Mouse (Mus musculus) forebrain, embryonic 12.5 days (tissue): ENCODE measurements around the gene Naxd. TPM values are rescaled to one million over a fixed set of nuclear protein-coding genes. Genes with fewer than 3 reads are reported as not detected.

Experiments used
- ATAC-seq: fragments of 200-750 bp; cut with Nextera tagmentation; 2 replicates; pipeline ENCODE4 v1.8.0; 2017; ENCODE audit warnings: moderate TSS enrichment; ENCODE audit not compliant: low FRiP score
- H3K27ac ChIP-seq: fragments of 300-500 bp; sonication (generic); 2 replicates; pipeline ENCODE4 v1.5.1; 2016; ENCODE audit warnings: mild to moderate bottlenecking
- H3K27me3 ChIP-seq: fragments of 300-500 bp; sonication (generic); 2 replicates; pipeline ENCODE4 v1.6.1; 2016; ENCODE audit warnings: mild to moderate bottlenecking
- H3K36me3 ChIP-seq: fragments of 300-500 bp; sonication (generic); replicated peaks from 2 replicates; pipeline ENCODE4 v1.6.1; 2016; ENCODE audit warnings: mild to moderate bottlenecking
- H3K4me1 ChIP-seq: fragments of 300-500 bp; sonication (generic); 2 replicates; pipeline ENCODE4 v1.6.1; 2016
- H3K4me2 ChIP-seq: fragments of 300-500 bp; sonication (generic); 2 replicates; pipeline ENCODE4 v1.6.1; 2016; ENCODE audit warnings: mild to moderate bottlenecking, moderate library complexity
- H3K4me3 ChIP-seq: fragments of 300-500 bp; sonication (generic); replicated peaks from 2 replicates; pipeline ENCODE4 v1.5.1; 2016; ENCODE audit warnings: mild to moderate bottlenecking
- H3K9ac ChIP-seq: fragments of 300-500 bp; sonication (generic); 2 replicates; pipeline ENCODE4 v1.6.1; 2016; ENCODE audit warnings: mild to moderate bottlenecking
- H3K9me3 ChIP-seq: fragments of 300-500 bp; sonication (generic); 2 replicates; pipeline ENCODE4 v1.6.1; 2016
- WGBS: fragments of 180-500 bp; shearing (Covaris S2); methylation state at CpG from one replicate; pipeline ENCODE4 v1.1.7; 2016; 5-methylcytosine and 5-hydroxymethylcytosine counted together
- polyA plus RNA-seq: library from polyadenylated mRNA; unstranded; fragments of >200 nt; fragmentation: Nextera tagmentation; extraction: Ambion mirVana; gene quantifications from 2 replicates; pipeline ENCODE4 v1.2.1, GENCODE M21; 2016

Naxd gene
- polyA plus RNA-seq, 1 experiment from 2014 or later, result 127 TPM

DNA sequence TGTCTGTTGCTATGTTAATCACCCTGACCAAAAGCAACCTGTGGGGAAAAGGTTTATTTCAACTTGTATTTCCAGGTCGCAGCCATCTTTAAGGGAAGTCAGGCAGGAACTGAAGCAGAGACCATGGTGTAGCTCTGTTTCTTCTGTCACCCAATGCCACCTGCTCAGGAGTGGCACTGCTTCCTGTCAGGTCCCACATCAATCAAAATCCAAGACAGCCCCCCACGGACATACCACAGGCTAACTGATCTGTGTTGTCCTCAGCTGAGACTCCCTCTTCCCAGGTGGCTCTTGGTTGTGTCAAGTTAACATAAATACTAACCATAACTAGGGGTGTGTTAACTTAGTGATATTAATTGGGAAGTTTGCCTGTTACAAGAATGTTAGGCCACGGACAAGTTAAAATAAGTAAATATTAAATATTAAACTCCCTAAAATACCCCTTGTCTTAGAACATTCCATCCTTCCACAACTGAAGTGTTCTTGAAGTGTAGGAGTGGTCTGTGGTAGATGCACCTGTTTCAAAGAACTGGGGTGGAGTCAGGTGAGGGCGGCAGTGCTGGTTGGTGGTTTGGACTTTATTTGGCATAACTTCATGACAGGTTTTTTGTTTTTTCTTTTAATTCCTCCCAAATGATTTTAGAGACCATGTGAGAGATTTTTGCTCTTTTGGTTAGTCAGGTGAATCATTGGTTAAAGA lies 1.6 kb downstream of the Naxd start:
- 91% methylated on average over 4 of the region's 4 CpGs for WGBS
- Histone ChIP-seq H3K27me3 (peaks cover 17% of the 10 kb centered on the region), H3K36me3 (peaks cover 20% of the 10 kb centered on the region), H3K27ac (no peak overlapping the region), H3K9me3 (no peaks in the 10 kb centered on the region), H3K9ac (no peak overlapping the region), H3K4me3 (no peak overlapping the region), H3K4me1 (peaks cover 16% of the 10 kb centered on the region), H3K4me2 (peak overlapping the region; percentile 69; the same call in 1 of the 2 replicates)
- ATAC-seq, result no peak

DNA sequence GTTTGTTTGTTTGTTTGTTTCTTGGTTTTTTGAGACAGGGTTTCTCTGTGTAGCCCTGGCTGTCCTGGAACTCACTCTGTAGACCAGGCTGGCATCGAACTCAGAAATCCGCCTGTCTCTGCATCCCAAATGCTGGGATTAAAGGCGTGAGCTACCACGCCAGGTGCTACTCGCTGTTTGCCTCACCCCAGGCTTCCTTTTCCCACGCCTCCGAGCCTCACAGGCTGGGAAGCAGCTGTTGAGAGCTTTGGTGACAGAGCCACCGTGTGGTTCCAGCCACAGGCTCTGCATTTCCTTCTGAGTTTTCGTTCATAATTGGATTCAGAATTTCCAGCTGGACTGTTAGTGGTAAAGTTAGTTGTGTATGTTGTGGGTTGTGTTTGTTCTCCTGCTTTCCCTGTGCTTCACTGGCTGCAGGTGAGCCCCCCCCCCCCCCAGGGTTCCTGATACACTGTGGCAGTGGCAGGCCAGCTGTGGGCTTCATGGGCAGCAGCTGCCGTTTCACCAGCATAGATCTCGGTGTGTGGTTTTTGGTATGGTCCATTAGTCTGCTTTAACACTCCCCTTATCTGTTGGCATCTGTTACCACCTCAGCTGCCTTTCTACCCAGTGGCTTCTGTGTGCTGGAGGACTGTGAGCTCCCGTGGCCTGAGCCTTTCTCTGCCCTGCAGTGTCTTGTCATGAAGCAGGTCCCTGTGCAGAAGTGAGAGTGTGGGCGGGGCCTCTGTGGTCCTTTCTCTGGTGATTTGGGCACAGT lies 6.3 kb downstream of the Naxd start:
- no peak for ATAC-seq
- no peaks in the 10 kb centered on the region for H3K9me3 ChIP-seq
- H3K27me3 ChIP-seq, result no peaks in the 10 kb centered on the region
- H3K27ac ChIP-seq, result no peak overlapping the region
- no peak overlapping the region for H3K4me3 ChIP-seq
- H3K9ac ChIP-seq, result no peak overlapping the region
- peaks cover 2% of the 10 kb centered on the region for H3K4me1 ChIP-seq
- 89% methylated on average over 13 of the region's 13 CpGs for WGBS
- H3K36me3 ChIP-seq, result peaks cover 66% of the 10 kb centered on the region
- H3K4me2 ChIP-seq, result no peak overlapping the region

DNA sequence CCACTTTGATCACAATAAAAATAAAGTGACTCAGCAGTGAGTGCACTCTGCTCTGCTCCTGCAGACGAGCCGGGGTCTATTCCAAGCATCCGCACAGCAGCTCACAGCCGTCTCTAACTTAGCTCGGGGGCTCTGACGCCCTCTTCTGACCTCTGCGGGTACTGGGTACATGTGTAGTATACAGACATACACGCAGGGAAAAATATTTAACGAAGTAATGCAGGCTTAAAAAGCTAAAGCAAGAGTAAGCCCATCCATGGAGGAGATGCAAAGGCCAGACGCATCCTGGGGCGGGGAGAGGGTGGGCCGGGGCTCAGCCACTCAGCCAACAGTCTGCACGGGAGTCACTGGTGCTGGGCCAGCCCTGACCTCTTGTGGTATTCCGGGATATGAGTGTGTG lies 8.8 kb downstream of the Naxd start:
- Histone ChIP-seq H3K4me3 (no peak overlapping the region), H3K9ac (no peak overlapping the region), H3K27me3 (no peaks in the 10 kb centered on the region), H3K9me3 (no peaks in the 10 kb centered on the region), H3K27ac (no peak overlapping the region), H3K36me3 (peaks cover 90% of the 10 kb centered on the region), H3K4me1 (no peaks in the 10 kb centered on the region), H3K4me2 (no peak overlapping the region)
- no peak for ATAC-seq
- WGBS, result 84% methylated on average over 14 of the region's 14 CpGs

DNA sequence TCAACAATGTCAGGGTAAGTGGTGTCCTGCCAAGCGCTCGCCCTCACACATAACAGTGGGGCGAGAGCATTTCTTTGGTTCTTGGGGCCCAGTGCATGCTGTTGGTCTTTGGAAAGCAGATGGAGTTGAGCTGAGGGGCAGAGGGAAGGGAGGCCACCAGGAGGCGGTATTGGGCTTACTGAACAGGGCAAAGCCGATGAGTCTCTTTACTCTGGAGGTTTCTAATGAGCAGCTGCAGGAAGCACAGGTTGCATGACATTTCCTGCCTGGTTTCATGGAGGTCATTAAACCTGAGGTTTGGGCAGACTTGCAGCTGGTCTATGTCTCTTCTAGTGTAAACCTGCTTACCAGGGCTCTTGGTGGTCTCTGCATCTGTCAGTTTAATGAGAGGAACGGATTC lies 9.5 kb downstream of the Naxd start:
- Histone ChIP-seq H3K27ac (no peak overlapping the region), H3K4me1 (no peaks in the 10 kb centered on the region), H3K9me3 (no peaks in the 10 kb centered on the region), H3K27me3 (no peaks in the 10 kb centered on the region), H3K36me3 (peaks cover 97% of the 10 kb centered on the region), H3K4me2 (no peak overlapping the region), H3K9ac (no peak overlapping the region), H3K4me3 (no peak overlapping the region)
- WGBS, result 73% methylated on average over 6 of the region's 6 CpGs
- no peak for ATAC-seq

DNA sequence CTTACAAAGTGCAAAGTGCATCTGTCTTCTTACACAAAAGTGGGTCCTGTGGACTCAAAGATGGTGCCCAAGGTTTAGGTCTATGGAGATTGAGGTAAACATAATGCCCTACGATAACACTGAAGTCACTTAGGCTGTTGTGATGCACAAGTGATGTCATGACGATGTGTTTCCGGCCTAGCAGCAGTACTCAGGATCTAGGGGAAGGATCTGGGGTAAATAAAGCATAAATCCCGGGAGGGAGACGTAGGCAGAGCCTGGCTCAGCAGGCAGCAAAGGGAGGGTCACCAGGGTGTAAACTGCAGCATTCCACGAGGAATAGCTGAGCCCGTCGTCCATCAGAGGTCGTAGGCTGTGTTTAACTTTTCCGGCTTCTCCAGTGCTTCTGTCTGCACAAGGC lies 11.6 kb downstream of the Naxd start:
- Histone ChIP-seq H3K4me2 (no peak overlapping the region), H3K36me3 (peaks cover 98% of the 10 kb centered on the region), H3K9ac (no peak overlapping the region), H3K4me1 (no peaks in the 10 kb centered on the region), H3K27ac (no peak overlapping the region), H3K9me3 (no peaks in the 10 kb centered on the region), H3K27me3 (no peaks in the 10 kb centered on the region), H3K4me3 (no peak overlapping the region)
- ATAC-seq, result no peak
- WGBS, result 91% methylated on average over 10 of the region's 10 CpGs

DNA sequence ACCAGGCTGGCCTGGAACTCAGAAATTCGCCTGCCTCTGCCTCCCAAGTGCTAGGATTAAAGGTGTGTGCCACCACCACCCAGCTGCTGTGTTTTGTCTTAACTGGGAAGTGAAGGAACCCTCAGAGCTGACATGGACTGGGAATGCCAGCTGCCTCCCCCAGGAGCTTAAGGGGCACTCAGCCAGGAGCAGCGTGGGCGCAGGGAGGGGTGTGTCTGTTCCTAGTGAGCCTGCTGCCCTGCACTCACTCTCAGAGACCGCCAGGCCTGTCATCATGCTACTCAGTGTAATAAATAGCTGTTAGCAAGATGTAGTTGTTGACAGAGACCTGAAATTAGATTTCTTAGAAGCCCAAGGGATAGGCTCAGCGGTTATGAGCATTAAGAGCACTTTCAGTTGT lies 13.7 kb downstream of the Naxd start:
- WGBS, result 91% methylated on average over 5 of the region's 5 CpGs
- Histone ChIP-seq H3K36me3 (peaks cover 98% of the 10 kb centered on the region), H3K27me3 (no peaks in the 10 kb centered on the region), H3K9ac (no peak overlapping the region), H3K27ac (no peak overlapping the region), H3K9me3 (no peaks in the 10 kb centered on the region), H3K4me1 (no peaks in the 10 kb centered on the region), H3K4me2 (no peak overlapping the region), H3K4me3 (no peak overlapping the region)
- ATAC-seq, result no peak

DNA sequence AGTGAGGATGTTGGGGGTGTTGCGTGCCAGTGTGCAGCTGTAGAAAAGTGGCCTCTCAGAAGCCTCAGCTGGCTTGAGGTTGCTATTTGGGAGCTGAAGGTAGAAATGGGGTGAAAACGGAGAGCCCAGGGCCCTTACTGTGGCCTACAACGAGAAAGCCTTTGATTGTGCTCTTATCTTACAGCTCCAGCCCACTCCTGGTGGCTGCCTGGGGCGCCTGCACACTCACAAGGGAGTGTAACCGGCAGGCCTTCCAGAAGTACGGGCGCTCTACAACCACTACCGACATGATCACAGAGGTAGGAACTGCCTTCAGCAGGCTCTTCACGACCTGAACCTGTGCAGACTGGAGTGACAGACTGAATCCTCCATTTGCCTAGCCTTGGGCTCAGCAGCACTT lies 15.4 kb downstream of the Naxd start:
- Histone ChIP-seq H3K4me1 (no peaks in the 10 kb centered on the region), H3K4me3 (no peak overlapping the region), H3K27ac (no peak overlapping the region), H3K36me3 (peaks cover 97% of the 10 kb centered on the region), H3K9ac (no peak overlapping the region), H3K4me2 (no peak overlapping the region), H3K27me3 (no peaks in the 10 kb centered on the region), H3K9me3 (no peaks in the 10 kb centered on the region)
- no peak for ATAC-seq
- 89% methylated on average over 9 of the region's 9 CpGs for WGBS

DNA sequence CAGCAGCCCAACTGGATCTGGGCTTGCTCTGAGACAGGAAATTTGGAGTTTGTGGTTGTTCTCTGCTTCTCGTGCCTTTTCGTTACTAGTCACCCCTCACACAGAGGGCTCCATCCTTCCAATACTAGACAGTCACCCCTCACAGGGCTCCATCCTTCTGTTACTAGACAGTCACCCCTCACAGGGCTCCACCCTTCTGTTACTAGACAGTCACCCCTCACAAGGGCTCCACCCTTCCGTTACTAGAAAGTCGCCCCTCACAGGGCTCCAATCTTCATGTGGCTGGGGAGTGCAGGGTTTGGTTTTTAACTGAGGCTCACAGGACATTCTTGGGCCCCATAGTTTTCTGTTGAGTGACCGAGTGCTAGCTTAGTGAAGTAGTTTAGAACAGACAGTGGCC lies 15.9 kb downstream of the Naxd start:
- no peak overlapping the region for H3K4me3 ChIP-seq
- no peaks in the 10 kb centered on the region for H3K9me3 ChIP-seq
- H3K4me2 ChIP-seq, result no peak overlapping the region
- no peak overlapping the region for H3K9ac ChIP-seq
- H3K36me3 ChIP-seq, result peaks cover 96% of the 10 kb centered on the region
- no peak for ATAC-seq
- H3K27ac ChIP-seq, result no peak overlapping the region
- H3K4me1 ChIP-seq, result no peaks in the 10 kb centered on the region
- H3K27me3 ChIP-seq, result no peaks in the 10 kb centered on the region
- WGBS, result 90% methylated on average over 5 of the region's 5 CpGs

DNA sequence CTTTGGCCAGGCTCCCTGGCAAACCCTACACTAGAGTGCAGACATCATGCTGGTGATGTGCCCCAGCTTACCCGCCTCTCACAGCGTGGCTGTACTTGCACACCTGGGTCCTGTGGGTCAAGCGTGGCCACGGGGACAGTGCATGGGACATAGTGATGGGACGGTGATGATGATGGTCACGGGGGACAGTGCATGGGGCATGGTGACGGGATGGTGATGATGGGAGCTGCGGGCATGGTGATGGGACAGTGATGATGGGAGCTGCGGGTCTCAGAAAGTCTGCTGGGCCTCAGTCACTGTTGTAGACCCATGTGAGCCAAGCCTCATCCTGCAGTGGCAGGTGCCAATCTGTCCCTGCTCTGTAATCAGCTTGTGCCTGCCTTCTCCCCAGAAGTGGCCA lies 19.0 kb downstream of the Naxd start:
- Histone ChIP-seq H3K4me3 (no peak overlapping the region), H3K4me2 (no peak overlapping the region), H3K9ac (no peak overlapping the region), H3K9me3 (no peaks in the 10 kb centered on the region), H3K27me3 (no peaks in the 10 kb centered on the region), H3K27ac (no peak overlapping the region), H3K36me3 (peaks cover 72% of the 10 kb centered on the region), H3K4me1 (no peaks in the 10 kb centered on the region)
- ATAC-seq, result no peak
- WGBS, result 96% methylated on average over 9 of the region's 9 CpGs

DNA sequence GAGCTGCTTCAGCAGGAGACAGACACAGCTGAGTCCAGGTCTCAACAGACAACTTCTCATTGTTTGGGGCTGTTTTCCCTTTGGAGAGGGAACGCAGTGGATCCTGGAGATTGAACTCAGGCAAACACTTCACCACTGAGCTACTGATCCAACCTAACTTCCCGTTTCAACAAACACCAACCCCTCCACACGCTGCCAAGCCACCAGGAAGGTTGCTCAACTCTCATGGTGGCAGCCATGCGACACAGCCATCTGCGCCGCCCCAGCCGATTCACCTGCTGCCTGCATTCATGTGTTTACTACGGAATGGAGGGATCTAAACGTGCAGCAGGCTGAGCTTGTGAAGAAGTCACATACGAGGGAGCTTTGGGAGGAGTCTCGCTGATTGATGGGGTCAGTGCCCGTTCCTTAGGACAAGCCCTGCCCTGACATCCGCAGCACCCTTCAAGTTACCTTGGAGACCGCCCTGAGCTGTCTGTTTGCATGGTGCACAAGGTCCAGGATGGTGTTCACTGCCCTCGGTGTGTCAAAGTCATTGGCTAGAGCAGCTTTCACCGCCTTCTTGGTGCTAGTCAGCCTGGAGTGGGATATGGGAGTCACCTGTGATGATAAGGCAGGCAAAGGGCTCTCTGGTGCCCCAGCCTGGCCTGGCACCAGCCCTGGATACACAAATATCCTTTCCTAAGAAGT lies 20.2 kb downstream of the Naxd start:
- H3K9ac ChIP-seq, result no peak overlapping the region
- WGBS, result 92% methylated on average over 16 of the region's 16 CpGs
- H3K4me3 ChIP-seq, result no peak overlapping the region
- no peak for ATAC-seq
- H3K27ac ChIP-seq, result no peak overlapping the region
- no peaks in the 10 kb centered on the region for H3K4me1 ChIP-seq
- no peak overlapping the region for H3K4me2 ChIP-seq
- peaks cover 70% of the 10 kb centered on the region for H3K36me3 ChIP-seq
- H3K27me3 ChIP-seq, result no peaks in the 10 kb centered on the region
- H3K9me3 ChIP-seq, result no peaks in the 10 kb centered on the region

DNA sequence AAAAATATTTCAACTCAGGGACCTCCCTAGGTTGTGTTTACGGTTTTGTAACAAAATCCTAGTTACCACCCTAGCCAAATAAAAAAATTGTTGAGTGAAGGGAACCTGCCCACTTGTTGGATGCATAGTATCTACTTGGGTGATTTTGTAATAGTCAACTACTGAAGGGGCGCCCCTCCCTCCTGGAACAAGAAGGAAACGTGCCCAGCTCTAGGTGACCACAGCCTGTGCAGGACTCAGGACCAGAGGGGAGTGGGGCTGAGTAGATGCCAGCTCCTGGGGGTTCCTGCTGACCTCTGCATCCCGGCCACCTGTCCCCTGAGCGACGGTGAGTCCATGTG lies 20.7 kb downstream of the Naxd start:
- Histone ChIP-seq H3K9me3 (no peaks in the 10 kb centered on the region), H3K27ac (no peak overlapping the region), H3K9ac (no peak overlapping the region), H3K4me3 (no peak overlapping the region), H3K4me1 (no peaks in the 10 kb centered on the region), H3K36me3 (peaks cover 64% of the 10 kb centered on the region), H3K4me2 (no peak overlapping the region), H3K27me3 (no peaks in the 10 kb centered on the region)
- no peak for ATAC-seq
- WGBS, result 96% methylated on average over 6 of the region's 6 CpGs

DNA sequence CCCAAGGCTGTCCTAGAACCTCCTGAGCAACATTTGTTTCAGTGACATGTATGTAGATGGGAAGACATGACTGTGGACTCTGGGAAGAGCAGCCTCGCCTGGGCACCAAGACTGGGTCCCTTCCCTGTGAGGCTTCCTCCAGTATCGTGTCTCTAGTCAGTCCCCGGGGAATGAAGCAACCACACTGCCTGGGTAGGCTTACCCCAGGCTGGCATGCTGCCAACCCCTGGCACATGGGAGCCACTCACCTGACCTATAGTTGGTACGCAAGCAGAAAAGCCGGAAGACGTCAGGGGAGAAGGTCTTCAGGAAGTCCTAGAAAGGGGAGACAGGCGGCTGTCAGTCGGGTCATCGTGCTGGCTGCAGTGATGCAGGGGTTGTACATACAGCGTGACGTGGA lies 21.4 kb downstream of the Naxd start:
- no peak overlapping the region for H3K9ac ChIP-seq
- WGBS, result 89% methylated on average over 11 of the region's 11 CpGs
- no peak overlapping the region for H3K27ac ChIP-seq
- no peaks in the 10 kb centered on the region for H3K9me3 ChIP-seq
- H3K4me2 ChIP-seq, result no peak overlapping the region
- H3K27me3 ChIP-seq, result no peaks in the 10 kb centered on the region
- no peak for ATAC-seq
- no peaks in the 10 kb centered on the region for H3K4me1 ChIP-seq
- no peak overlapping the region for H3K4me3 ChIP-seq
- peaks cover 58% of the 10 kb centered on the region for H3K36me3 ChIP-seq

DNA sequence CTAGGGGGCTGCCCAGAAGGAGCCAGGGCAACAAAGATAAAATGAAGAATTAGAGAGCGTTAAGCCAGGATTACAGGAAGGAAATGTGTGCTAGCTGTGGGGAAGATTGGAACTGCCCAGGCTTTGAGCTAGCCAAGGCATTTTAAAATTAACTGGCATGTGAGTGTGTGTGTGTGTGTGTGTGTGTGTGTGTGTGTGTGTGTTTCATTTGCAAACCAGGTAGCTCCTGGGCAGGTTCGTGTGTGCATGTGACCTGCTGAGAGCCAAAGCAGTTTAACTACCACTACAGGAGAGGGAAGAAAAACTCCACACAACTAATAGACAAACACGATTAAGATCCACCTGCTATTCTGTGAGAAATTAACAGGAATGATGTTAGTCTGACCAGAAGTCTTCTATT lies 26.0 kb downstream of the Naxd start:
- Histone ChIP-seq H3K27me3 (no peaks in the 10 kb centered on the region), H3K9ac (no peak overlapping the region), H3K27ac (no peak overlapping the region), H3K4me3 (no peak overlapping the region), H3K9me3 (no peaks in the 10 kb centered on the region), H3K4me2 (no peak overlapping the region), H3K36me3 (peaks cover 21% of the 10 kb centered on the region), H3K4me1 (no peaks in the 10 kb centered on the region)
- ATAC-seq, result no peak
- WGBS, result 88% methylated on average over 3 of the region's 3 CpGs
